Mouse (Mus musculus): ENCODE results near the gene Apoa1.

- TF ChIP-seq CTCF (IDR thresholded peaks at IDR 0.05; ENCODE audit: borderline replicate concordance, insufficient read depth, low read depth, low read length) (no peak), POLR2A (IDR thresholded peaks at IDR 0.05; ENCODE audit: borderline replicate concordance, insufficient read depth, low read length) (no peak)
Observed at GRCm38 (mm10) chr9:46208401-46208974, 19.9 kb upstream of the Apoa1 start.

Data from cerebellum, adult 2 months (tissue).